Mouse (Mus musculus) G1E (cell line): ENCODE results near the gene Adam19.

Experiments
- CTCF ChIP-seq: IDR thresholded peaks from 2 replicates; pipeline ENCODE4 v1.5.1; 2012; ENCODE audit warnings: low read depth, low read length, inconsistent platforms, mixed read lengths
- GATA1 ChIP-seq: IDR thresholded peaks from 2 replicates; pipeline ENCODE4 v1.6.1; 2012; ENCODE audit warnings: borderline replicate concordance, low read length, inconsistent platforms, mixed read lengths

DNA sequence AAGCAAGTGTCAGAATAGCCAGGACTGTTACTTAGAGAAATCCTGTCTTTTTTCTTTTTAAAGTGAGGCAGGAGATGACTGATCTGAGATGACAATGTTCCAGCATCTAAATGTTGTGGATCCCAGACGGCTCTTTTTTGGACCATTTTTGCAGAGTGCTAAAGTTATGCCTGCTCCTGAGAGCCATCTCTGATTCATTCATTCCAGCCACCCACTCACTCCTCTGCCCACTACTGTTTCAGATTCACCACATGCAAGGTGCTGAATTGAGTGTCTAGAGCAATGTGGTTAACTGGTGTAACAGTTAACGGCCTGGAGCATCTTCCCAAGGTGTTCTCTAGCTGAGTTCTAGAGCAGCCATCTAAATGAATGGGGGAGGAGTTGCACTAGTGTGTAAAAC, 79.1 kb downstream of the Adam19 start:
- TF ChIP-seq CTCF = no peak
- TF ChIP-seq GATA1 = no peak
